In genomic region chr2:139678275-139679140, GRCm38 (mm10) we compare ENCODE assay signal across 8 mouse cellular contexts. TPM values are rescaled to one million over a fixed set of nuclear protein-coding genes. Genes with fewer than 3 reads are reported as not detected.
A peak's percentile ranks its signal among the peaks of the same experiment; 100 is the strongest.
DNase-seq lines count a peak whose midpoint lies in the region; ATAC-seq and TF ChIP-seq lines count a peak whose summit lies in the region.

No protein-coding gene starts in this region.

- H3K4me1 ChIP-seq in embryonic fibroblast, embryonic 13.5 days (ENCODE audit: control insufficient read depth, insufficient read depth, low read length) = no peaks in the 10 kb centered on the region
- peaks cover 15% of the 10 kb centered on the region for H3K4me1 ChIP-seq in heart, embryonic 10.5 days
- H3K4me1 ChIP-seq in limb, embryonic 13.5 days = peaks cover 32% of the 10 kb centered on the region
- no peaks in the 10 kb centered on the region for H3K4me1 ChIP-seq in midbrain, postnatal 0 days (ENCODE audit: insufficient read depth, low read length)
- H3K4me1 ChIP-seq in thymus, adult 2 months (replicated peaks; ENCODE audit: control insufficient read depth, insufficient read depth, low read length) = peaks cover 8% of the 10 kb centered on the region; the same call in 1 of the 2 replicates

- TF ChIP-seq CTCF in C2C12 (IDR thresholded peaks at IDR 0.05; ENCODE audit: control insufficient read depth, insufficient read depth, insufficient read length) = no peak
- TF ChIP-seq CTCF in embryonic fibroblast, embryonic 13.5 days (IDR thresholded peaks at IDR 0.05; ENCODE audit: borderline replicate concordance, insufficient read depth, low read length) = no peak
- TF ChIP-seq CTCF in midbrain, postnatal 0 days (IDR thresholded peaks at IDR 0.05) = peak; percentile 54
- no peak for TF ChIP-seq CTCF in thymus, adult 2 months (IDR thresholded peaks at IDR 0.05; ENCODE audit: borderline replicate concordance, control insufficient read depth, extremely low read depth, insufficient read depth, low read length, poor library complexity)

- TF ChIP-seq POLR2A in embryonic fibroblast, embryonic 13.5 days (IDR thresholded peaks at IDR 0.05; ENCODE audit: low read depth, low read length) = no peak
- TF ChIP-seq POLR2A in thymus, adult 2 months (IDR thresholded peaks at IDR 0.05; ENCODE audit: control insufficient read depth, extremely low read depth, insufficient read depth, low read length, poor library complexity) = no peak

- peak; percentile 82 for ATAC-seq in limb, embryonic 13.5 days (ENCODE audit: low FRiP score, low read depth)
- ATAC-seq in midbrain, postnatal 0 days (ENCODE audit: low FRiP score) = peak; percentile 90

- H3K27me3 ChIP-seq in C2C12 (ENCODE audit: control insufficient read depth, insufficient read depth, insufficient read length) = peaks cover 33% of the 10 kb centered on the region
- peaks cover 21% of the 10 kb centered on the region for H3K27me3 ChIP-seq in heart, embryonic 10.5 days (ENCODE audit: insufficient read depth, poor library complexity, severe bottlenecking)
- 0 out of 2 replicates have a peak, but pooled peaks cover 3% of the 10 kb centered on the region for H3K27me3 ChIP-seq in limb, embryonic 13.5 days
- H3K27me3 ChIP-seq in midbrain, postnatal 0 days (ENCODE audit: insufficient read depth, low read length) = no peaks in the 10 kb centered on the region
- H3K27me3 ChIP-seq in thymus, adult 2 months (ENCODE audit: control insufficient read depth, insufficient read depth, low read length) = peaks cover 21% of the 10 kb centered on the region; the same call in 1 of the 2 replicates

- H3K4me3 ChIP-seq in C2C12 (ENCODE audit: insufficient read depth, poor library complexity, severe bottlenecking) = peak overlapping the region; percentile 18
- peak overlapping the region; percentile 68 for H3K4me3 ChIP-seq in embryonic fibroblast, embryonic 13.5 days (ENCODE audit: insufficient read depth, low read length)
- peak overlapping the region; percentile 91 for H3K4me3 ChIP-seq in heart, embryonic 10.5 days
- peak overlapping the region; percentile 96 for H3K4me3 ChIP-seq in limb, embryonic 13.5 days
- H3K4me3 ChIP-seq in midbrain, postnatal 0 days (ENCODE audit: low read depth, low read length) = peak overlapping the region; percentile 92
- peak overlapping the region; percentile 37 for H3K4me3 ChIP-seq in thymus, adult 2 months (ENCODE audit: control insufficient read depth, insufficient read depth, low read length)

- peak overlapping the region; percentile 97 for H3K9ac ChIP-seq in limb, embryonic 13.5 days
- peak overlapping the region; percentile 65 for H3K9ac ChIP-seq in midbrain, postnatal 0 days (replicated peaks; ENCODE audit: low read length, poor library complexity, severe bottlenecking)

- H3K36me3 ChIP-seq in C2C12 (ENCODE audit: control insufficient read depth, insufficient read depth) = no peaks in the 10 kb centered on the region
- no peaks in the 10 kb centered on the region for H3K36me3 ChIP-seq in heart, embryonic 10.5 days
- no peaks in the 10 kb centered on the region for H3K36me3 ChIP-seq in limb, embryonic 13.5 days
- H3K36me3 ChIP-seq in midbrain, postnatal 0 days (ENCODE audit: insufficient read depth, low read length) = no peaks in the 10 kb centered on the region
- H3K36me3 ChIP-seq in thymus, adult 2 months (ENCODE audit: control insufficient read depth, insufficient read depth, low read length) = no peaks in the 10 kb centered on the region

- peak overlapping the region; percentile 48 for H3ac ChIP-seq in C2C12 (ENCODE audit: control insufficient read depth, insufficient read length, low read depth)

- peak overlapping the region; percentile 98 for H3K4me2 ChIP-seq in limb, embryonic 13.5 days (replicated peaks)
- peak overlapping the region; percentile 100 for H3K4me2 ChIP-seq in midbrain, postnatal 0 days (ENCODE audit: low read depth, low read length, poor library complexity, severe bottlenecking)

- no peaks in the 10 kb centered on the region for H3K79me2 ChIP-seq in C2C12 (ENCODE audit: control insufficient read depth, insufficient read depth)

- WGBS in heart, embryonic 10.5 days = under 1% methylated on average over 76 of the region's 84 CpGs
- under 1% methylated on average over 71 of the region's 84 CpGs for WGBS in limb, embryonic 13.5 days
- under 1% methylated on average over 77 of the region's 84 CpGs for WGBS in midbrain, postnatal 0 days
- WGBS in thymus, adult 2 months = 2% methylated on average over 83 of the region's 84 CpGs

- no peaks in the 10 kb centered on the region for H3K79me3 ChIP-seq in C2C12 (ENCODE audit: low read depth)

- no peak overlapping the region for H3K27ac ChIP-seq in embryonic fibroblast, embryonic 13.5 days (ENCODE audit: insufficient read depth, low read length)
- peak overlapping the region; percentile 87 for H3K27ac ChIP-seq in heart, embryonic 10.5 days
- H3K27ac ChIP-seq in limb, embryonic 13.5 days = peak overlapping the region; percentile 91
- no peak overlapping the region for H3K27ac ChIP-seq in midbrain, postnatal 0 days (ENCODE audit: low read depth, low read length)
- no peak overlapping the region for H3K27ac ChIP-seq in thymus, adult 2 months (ENCODE audit: control insufficient read depth, insufficient read depth, low read length)

- DNase-seq in adrenal gland, postnatal 4 days (ENCODE audit: low spot score in 2 of 2) = peak; percentile 6 to 26
- DNase-seq in heart, embryonic 10.5 days (ENCODE audit: low spot score) = peak; percentile 78
- peak; percentile 23 to 38 for DNase-seq in kidney, adult 8-10 months
- DNase-seq in midbrain, postnatal 0 days (ENCODE audit: low spot score) = peak; percentile 76
- DNase-seq in thymus, adult 2 months = peak; percentile 10

- H3K9me3 ChIP-seq in heart, embryonic 10.5 days = no peaks in the 10 kb centered on the region
- no peaks in the 10 kb centered on the region for H3K9me3 ChIP-seq in limb, embryonic 13.5 days
- H3K9me3 ChIP-seq in midbrain, postnatal 0 days (ENCODE audit: low read length) = no peaks in the 10 kb centered on the region

TF ChIP-seq in C2C12, 6 proteins besides CTCF, POLR2A, EP300 and RAD21:
- TF ChIP-seq FOSL1 (IDR thresholded peaks at IDR 0.05; ENCODE audit: insufficient read depth, low read length, poor library complexity, severe bottlenecking) (no peak), MAX (IDR thresholded peaks at IDR 0.05) (no peak), CEBPB (IDR thresholded peaks at IDR 0.05; ENCODE audit: low read depth) (no peak), MYOD1 (IDR thresholded peaks at IDR 0.05; ENCODE audit: control insufficient read depth, insufficient read length, low read depth) (no peak), USF1 (IDR thresholded peaks at IDR 0.05; ENCODE audit: low read depth) (no peak), MYOG (IDR thresholded peaks at IDR 0.05; ENCODE audit: control insufficient read depth, extremely low read depth, insufficient read length) (no peak)
TF ChIP-seq in C2C12: peak in this region for 0.

RNA-seq across cellular contexts. Expression of gene Ism1, which starts 0.5 kb away (rescaled TPM):
- 0.02 TPM for polyA plus RNA-seq in C2C12 (2012; fragmentation: generic; extraction: Trizol)
- 10 to 100 TPM; 28.5 to 38.9 TPM for total RNA-seq in adrenal gland, postnatal 4 days (2021)
- polyA plus RNA-seq in embryonic fibroblast, embryonic 13.5 days (2011; ENCODE audit: insufficient read length, low read depth, missing spikeins) = 0.77 and 1.7 TPM in 2 replicates
- polyA plus RNA-seq in heart, embryonic 10.5 days (2016; fragmentation: Nextera tagmentation; extraction: Ambion mirVana) = 0.78 and 1.8 TPM in 2 replicates
- 6.5 and 8.2 TPM in 2 replicates for polyA plus RNA-seq in limb, embryonic 13.5 days (2015; fragmentation: Nextera tagmentation; extraction: Ambion mirVana)
- total RNA-seq in midbrain, postnatal 0 days (2014; rRNA removed) = 1.3 and 1.7 TPM in 2 replicates
- 0.73 and 0.76 TPM in 2 replicates for polyA plus RNA-seq in midbrain, postnatal 0 days (2015; fragmentation: Nextera tagmentation; extraction: Ambion mirVana)
- polyA plus RNA-seq in thymus, adult 2 months (2012; rRNA removed) = 0.36 and 0.42 TPM in 2 replicates

Comparison
In these comparisons a context has a peak if more than half of its experiments do, and no peak if none do; other contexts are left out.
1. H3K4me3 ChIP-seq: peak in every context shown above with its lines; median percentile 96 in limb, embryonic 13.5 days; 92 in midbrain, postnatal 0 days; 91 in heart, embryonic 10.5 days; 68 in embryonic fibroblast, embryonic 13.5 days; 37 in thymus, adult 2 months; 18 in C2C12.
2. DNase-seq: peak in every context shown above with its lines; median percentile 78 in heart, embryonic 10.5 days; 76 in midbrain, postnatal 0 days; 30 in kidney, adult 8-10 months; 16 in adrenal gland, postnatal 4 days; 10 in thymus, adult 2 months.
3. H3K27ac ChIP-seq: peak in heart, embryonic 10.5 days (single experiment) and limb, embryonic 13.5 days (single experiment); none in embryonic fibroblast, embryonic 13.5 days (single experiment), midbrain, postnatal 0 days (single experiment) and thymus, adult 2 months (single experiment).